Mouse (Mus musculus) liver, embryonic 11.5 days (tissue): Measurements from ENCODE around the gene Trappc3. TPM values are rescaled to one million over a fixed set of nuclear protein-coding genes. Genes with fewer than 3 reads are reported as not detected.

Experiments used
- ATAC-seq: fragments of 200-750 bp; cut with Nextera tagmentation; replicated peaks from 2 replicates; pipeline ENCODE4 v1.8.0; 2017; ENCODE audit warnings: moderate number of reproducible peaks, mild to moderate bottlenecking, moderate TSS enrichment, moderate library complexity; ENCODE audit not compliant: low FRiP score
- DNase-seq: peaks from one replicate; pipeline ENCODE4 v3.0.0-alpha.2; 2017; ENCODE audit warnings: low spot score
- H3K27ac ChIP-seq: fragments of 300-500 bp; sonication (generic); 2 replicates; pipeline ENCODE4 v1.5.1; 2014; ENCODE audit warnings: mild to moderate bottlenecking, low read depth, low read length, control low read depth
- H3K27me3 ChIP-seq: fragments of 300-500 bp; sonication (generic); replicated peaks from 2 replicates; pipeline ENCODE4 v1.6.1; 2014; ENCODE audit warnings: low read length, mixed read lengths; ENCODE audit not compliant: control insufficient read depth, insufficient read depth
- H3K36me3 ChIP-seq: fragments of 300-500 bp; sonication (generic); 2 replicates; pipeline ENCODE4 v1.6.1; 2014; ENCODE audit warnings: mild to moderate bottlenecking, low read length, moderate library complexity, mixed read lengths; ENCODE audit not compliant: control insufficient read depth, insufficient read depth
- H3K4me1 ChIP-seq: fragments of 300-500 bp; sonication (generic); replicated peaks from 2 replicates; pipeline ENCODE4 v1.6.1; 2014; ENCODE audit warnings: low read length, mixed read lengths; ENCODE audit not compliant: control insufficient read depth, insufficient read depth
- H3K4me2 ChIP-seq: fragments of 300-500 bp; sonication (generic); 2 replicates; pipeline ENCODE4 v1.6.1; 2014; ENCODE audit warnings: mild to moderate bottlenecking, control low read depth, moderate library complexity
- H3K4me3 ChIP-seq: fragments of 300-500 bp; sonication (generic); 2 replicates; pipeline ENCODE4 v1.5.1; 2014; ENCODE audit warnings: low read depth, low read length, control low read depth
- H3K9ac ChIP-seq: fragments of 300-500 bp; sonication (generic); 2 replicates; pipeline ENCODE4 v1.6.1; 2014; ENCODE audit warnings: low read depth, low read length, control low read depth
- H3K9me3 ChIP-seq: fragments of 300-500 bp; sonication (generic); 2 replicates; pipeline ENCODE4 v1.6.1; 2016; ENCODE audit warnings: low read length, inconsistent platforms, mixed read lengths; ENCODE audit not compliant: control insufficient read depth
- WGBS: fragments of 180-500 bp; shearing (Covaris S2); extraction: QIAGEN DNeasy Blood & Tissue Kit; methylation state at CpG from one replicate; pipeline ENCODE4 v1.1.7; 2014; 5-methylcytosine and 5-hydroxymethylcytosine counted together
- polyA plus RNA-seq: library from polyadenylated mRNA; unstranded; fragments of >200 nt; fragmentation: Nextera tagmentation; extraction: Ambion mirVana; gene quantifications from 2 replicates; pipeline ENCODE4 v1.2.1, GENCODE M21; 2014

Gene Trappc3
- polyA plus RNA-seq, 1 experiment from 2014 or later: 20.6 TPM

GRCm38 (mm10) chr4:126309211-126309921 is 47.2 kb downstream of the Trappc3 start:
- no peaks in the 10 kb centered on the region; the same call in 1 of the 2 replicates for H3K4me1 ChIP-seq
- DNase-seq (peak; percentile 55), ATAC-seq (peak; percentile 19; the same call in 1 of the 2 replicates)
- H3K4me3 ChIP-seq: peak overlapping the region; percentile 6; the same call in 1 of the 2 replicates
- peaks cover 2% of the 10 kb centered on the region; the same call in 1 of the 2 replicates for H3K36me3 ChIP-seq
- WGBS: 19% methylated on average over 20 of the region's 20 CpGs
- no peak overlapping the region for H3K27ac ChIP-seq
- peaks cover under 1% of the 10 kb centered on the region; the same call in 1 of the 2 replicates for H3K27me3 ChIP-seq
- no peak overlapping the region for H3K9ac ChIP-seq
- H3K4me2 ChIP-seq: peak overlapping the region; percentile 55
- H3K9me3 ChIP-seq: no peaks in the 10 kb centered on the region

GRCm38 (mm10) chr4:126309922-126310309 is 47.8 kb downstream of the Trappc3 start:
- H3K4me3 ChIP-seq: peak overlapping the region; percentile 6; the same call in 1 of the 2 replicates

GRCm38 (mm10) chr4:126310344-126310743 is 48.2 kb downstream of the Trappc3 start:
- DNase-seq (no peak), ATAC-seq (no peak)
- Histone ChIP-seq H3K4me2 (no peak overlapping the region), H3K4me3 (no peak overlapping the region), H3K27me3 (no peaks in the 10 kb centered on the region; the same call in 1 of the 2 replicates), H3K4me1 (no peaks in the 10 kb centered on the region; the same call in 1 of the 2 replicates), H3K36me3 (peaks cover 2% of the 10 kb centered on the region; the same call in 1 of the 2 replicates), H3K9ac (no peak overlapping the region), H3K27ac (no peak overlapping the region), H3K9me3 (no peaks in the 10 kb centered on the region)
- 70% methylated on average over 7 of the region's 7 CpGs for whole genome bisulfite sequencing

More at GRCm38 (mm10) chr4:126309922-126310309, 47.8 kb downstream of the Trappc3 start:
- Histone ChIP-seq H3K27me3 (no peaks in the 10 kb centered on the region; the same call in 1 of the 2 replicates), H3K36me3 (peaks cover 2% of the 10 kb centered on the region; the same call in 1 of the 2 replicates), H3K4me1 (no peaks in the 10 kb centered on the region; the same call in 1 of the 2 replicates), H3K27ac (no peak overlapping the region), H3K9ac (no peak overlapping the region), H3K4me2 (peak overlapping the region; percentile 55), H3K9me3 (no peaks in the 10 kb centered on the region)
- under 1% methylated on average over 7 of the region's 7 CpGs for WGBS
- ATAC-seq (peak; percentile 61), DNase-seq (peak; percentile 86)

GRCm38 (mm10) chr4:126311566-126312200 is 49.6 kb downstream of the Trappc3 start:
- ATAC-seq (no peak), DNase-seq (no peak)
- Histone ChIP-seq H3K4me1 (no peaks in the 10 kb centered on the region; the same call in 1 of the 2 replicates), H3K4me3 (no peak overlapping the region), H3K27ac (no peak overlapping the region), H3K36me3 (peaks cover 7% of the 10 kb centered on the region; the same call in 1 of the 2 replicates), H3K27me3 (no peaks in the 10 kb centered on the region; the same call in 1 of the 2 replicates), H3K9me3 (no peaks in the 10 kb centered on the region), H3K9ac (no peak overlapping the region), H3K4me2 (no peak overlapping the region)
- WGBS: 83% methylated on average over 16 of the region's 16 CpGs

- Histone ChIP-seq H3K9ac (no peak overlapping the region), H3K4me2 (no peak overlapping the region), H3K27ac (no peak overlapping the region), H3K4me1 (no peaks in the 10 kb centered on the region; the same call in 1 of the 2 replicates), H3K9me3 (no peaks in the 10 kb centered on the region), H3K4me3 (no peak overlapping the region), H3K27me3 (no peaks in the 10 kb centered on the region), H3K36me3 (peaks cover 21% of the 10 kb centered on the region)
- no peak for DNase-seq
- ATAC-seq: no peak
- 39% methylated on average over 5 of the region's 5 CpGs for WGBS
These were observed 51.1 kb downstream of the Trappc3 start for GRCm38 (mm10) chr4:126313202-126313601.

GRCm38 (mm10) chr4:126314393-126314792 is 52.3 kb downstream of the Trappc3 start:
- Histone ChIP-seq H3K27ac (no peak overlapping the region; the same call in 1 of the 2 replicates), H3K36me3 (peaks cover 23% of the 10 kb centered on the region), H3K9ac (no peak overlapping the region), H3K9me3 (no peaks in the 10 kb centered on the region), H3K4me2 (no peak overlapping the region), H3K27me3 (no peaks in the 10 kb centered on the region), H3K4me1 (no peaks in the 10 kb centered on the region; the same call in 1 of the 2 replicates), H3K4me3 (no peak overlapping the region)
- DNase-seq (no peak), ATAC-seq (no peak)
- WGBS: 72% methylated on average over 10 of the region's 10 CpGs

GRCm38 (mm10) chr4:126315931-126316330 is 53.8 kb downstream of the Trappc3 start:
- DNase-seq (no peak), ATAC-seq (no peak)
- Histone ChIP-seq H3K9me3 (no peaks in the 10 kb centered on the region), H3K27ac (no peak overlapping the region), H3K4me1 (peaks cover 5% of the 10 kb centered on the region), H3K27me3 (no peaks in the 10 kb centered on the region), H3K9ac (no peak overlapping the region), H3K4me3 (no peak overlapping the region), H3K36me3 (peaks cover 23% of the 10 kb centered on the region), H3K4me2 (no peak overlapping the region)
- WGBS: 54% methylated on average over 5 of the region's 5 CpGs

GRCm38 (mm10) chr4:126316443-126317040 is 54.4 kb downstream of the Trappc3 start:
- Histone ChIP-seq H3K9me3 (no peaks in the 10 kb centered on the region), H3K27me3 (no peaks in the 10 kb centered on the region), H3K36me3 (peaks cover 23% of the 10 kb centered on the region), H3K4me1 (peaks cover 5% of the 10 kb centered on the region), H3K4me3 (no peak overlapping the region), H3K27ac (no peak overlapping the region), H3K4me2 (no peak overlapping the region), H3K9ac (no peak overlapping the region)
- 91% methylated on average over 13 of the region's 13 CpGs for WGBS
- no peak for ATAC-seq
- DNase-seq: peak; percentile 30
